Mouse (Mus musculus): Measurements from ENCODE around the gene Ttc34.

- TF ChIP-seq CTCF (IDR thresholded peaks at IDR 0.05; ENCODE audit: borderline replicate concordance, extremely low read depth, insufficient read depth, insufficient read length) (no peak), POLR2A (IDR thresholded peaks at IDR 0.05; ENCODE audit: borderline replicate concordance, extremely low read depth, insufficient read depth, insufficient read length, poor library complexity, severe bottlenecking) (no peak)
Observed at GRCm38 (mm10) chr4:154870721-154871120, 33.5 kb downstream of the Ttc34 start.

All from brain, embryonic 14.5 days (tissue).